Mouse (Mus musculus): Measurements from ENCODE around the gene Asf1a.

The Asf1a gene

DNA sequence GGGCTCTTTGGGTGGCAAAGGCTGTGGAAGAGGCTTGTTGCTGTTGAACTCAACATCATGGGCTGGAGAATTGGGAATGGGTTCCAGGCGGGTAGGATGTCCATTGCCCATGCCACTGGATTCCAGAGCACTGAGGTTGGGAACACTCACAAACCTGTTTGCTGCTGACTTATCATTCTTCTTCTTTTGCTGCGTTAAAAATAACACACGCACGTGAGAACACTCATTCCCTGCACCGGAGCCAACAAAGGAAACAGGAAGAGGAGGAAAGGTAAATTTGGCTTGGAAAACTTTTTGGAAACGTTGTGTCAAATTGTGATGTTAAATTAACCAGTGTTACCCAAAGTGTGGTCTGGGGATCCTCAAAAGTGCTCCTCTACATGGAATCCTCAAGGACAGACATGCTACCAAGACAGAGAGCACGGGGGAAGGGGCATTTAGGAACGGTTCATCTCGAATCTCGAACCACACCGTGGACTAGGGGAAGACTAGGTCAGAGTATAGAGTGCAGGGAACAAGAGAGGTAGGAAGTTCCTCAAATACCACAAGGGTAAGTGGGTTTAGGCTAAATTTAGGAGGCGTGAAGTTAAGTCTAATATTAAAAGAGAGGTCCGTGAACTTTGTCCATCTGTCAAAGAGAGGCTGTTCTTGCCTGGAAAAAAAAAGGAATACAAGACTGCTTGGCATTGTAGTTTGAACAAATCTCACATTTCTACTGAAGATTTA, 38.9 kb downstream of the Asf1a start:
- DNase-seq (ENCODE audit: inconsistent age in 2 of 2, low spot score in 1 of 2): peak in 1 of 2 experiments; percentile 11

DNA sequence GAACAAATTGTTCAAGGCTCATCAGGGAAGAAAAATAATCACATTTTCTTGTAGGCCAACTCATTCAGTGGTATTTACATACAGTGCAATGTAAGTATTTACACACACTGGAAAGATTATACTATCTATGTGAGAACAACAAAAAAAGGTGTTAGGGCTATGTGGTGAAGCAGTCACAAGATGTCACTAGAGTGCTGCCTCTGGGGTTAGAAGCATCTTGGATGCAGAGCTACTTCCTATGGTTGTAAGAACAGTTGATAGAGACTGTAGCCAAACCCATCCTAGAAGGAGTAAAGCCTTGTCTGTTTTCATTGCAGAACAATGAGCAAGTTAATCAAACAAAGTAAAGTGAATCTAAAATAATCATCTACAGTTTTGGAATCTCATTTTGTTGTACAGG, 45.0 kb downstream of the Asf1a start:
- peak in 1 of 2 experiments; percentile 58 for DNase-seq (ENCODE audit: inconsistent age in 2 of 2, low spot score in 1 of 2)

DNA sequence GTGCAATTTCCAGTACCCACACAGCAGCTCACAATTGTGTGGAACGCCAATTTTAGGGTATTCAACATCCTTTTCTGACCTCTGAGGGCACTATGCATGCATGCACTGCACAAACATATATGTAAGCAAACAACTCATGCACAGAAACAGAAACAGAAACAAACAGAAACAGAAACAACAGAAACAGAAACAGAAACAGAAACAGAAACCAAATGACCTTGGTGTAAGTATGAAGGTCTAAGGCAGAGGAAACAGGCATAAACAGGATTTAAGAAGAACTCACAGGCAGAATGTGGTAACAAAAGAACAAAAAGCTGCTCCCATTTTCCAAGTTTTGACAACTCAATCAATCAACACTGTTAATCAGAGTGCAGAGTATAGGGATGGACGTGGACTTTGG, 54.1 kb downstream of the Asf1a start:
- no peak for DNase-seq (ENCODE audit: inconsistent age in 2 of 2, low spot score in 1 of 2)

DNA sequence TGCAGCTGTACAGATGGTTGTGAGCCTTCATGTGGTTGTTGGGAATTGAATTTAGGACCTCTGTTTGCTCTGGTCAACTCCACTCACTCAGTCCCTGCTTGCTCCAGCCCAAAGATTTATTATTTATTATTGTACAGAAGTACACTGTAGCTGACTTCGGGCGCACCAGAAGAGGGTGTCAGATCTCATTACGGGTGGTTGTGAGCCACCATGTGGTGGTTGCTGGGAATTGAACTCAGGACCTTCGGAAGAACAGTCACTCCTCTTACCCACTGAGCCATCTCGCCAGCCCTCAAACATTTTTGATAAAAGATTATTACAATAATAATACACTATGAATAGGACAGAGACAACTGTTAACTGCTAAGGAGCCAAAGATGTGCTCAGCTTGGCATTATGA, 57.7 kb downstream of the Asf1a start:
- DNase-seq (ENCODE audit: inconsistent age in 2 of 2, low spot score in 1 of 2): peak in 1 of 2 experiments; percentile 27

Measured in adrenal gland, adult (tissue).